Mouse (Mus musculus) neural tube, embryonic 11.5 days (tissue): Measurements from ENCODE around the gene Tnc. TPM values are rescaled to one million over a fixed set of nuclear protein-coding genes. Genes with fewer than 3 reads are reported as not detected.

Experiments used
- ATAC-seq: fragments of 200-750 bp; cut with Nextera tagmentation; 2 replicates; pipeline ENCODE4 v1.8.0; 2017; ENCODE audit warnings: moderate number of reproducible peaks, mild to moderate bottlenecking, moderate TSS enrichment, moderate library complexity; ENCODE audit not compliant: insufficient read depth, low FRiP score, low TSS enrichment
- DNase-seq: peaks from one replicate; pipeline ENCODE4 v3.0.0-alpha.2; 2015; ENCODE audit warnings: low spot score
- H3K27ac ChIP-seq: fragments of 300-500 bp; sonication (generic); 2 replicates; pipeline ENCODE4 v1.5.1; 2014; ENCODE audit warnings: low read depth, mild to moderate bottlenecking, low read length
- H3K27me3 ChIP-seq: fragments of 300-500 bp; sonication (generic); 2 replicates; pipeline ENCODE4 v1.6.1; 2014; ENCODE audit warnings: mild to moderate bottlenecking, low read length, mixed read lengths; ENCODE audit not compliant: control insufficient read depth, insufficient read depth
- H3K36me3 ChIP-seq: fragments of 300-500 bp; sonication (generic); 2 replicates; pipeline ENCODE4 v1.6.1; 2014; ENCODE audit warnings: mild to moderate bottlenecking, low read length, moderate library complexity, mixed read lengths; ENCODE audit not compliant: control insufficient read depth, insufficient read depth
- H3K4me1 ChIP-seq: fragments of 300-500 bp; sonication (generic); 2 replicates; pipeline ENCODE4 v1.6.1; 2014; ENCODE audit warnings: low read length, mixed read lengths; ENCODE audit not compliant: control insufficient read depth, insufficient read depth
- H3K4me2 ChIP-seq: fragments of 300-500 bp; sonication (generic); 2 replicates; pipeline ENCODE4 v1.6.1; 2014; ENCODE audit warnings: low read depth, mild to moderate bottlenecking, moderate library complexity
- H3K4me3 ChIP-seq: fragments of 300-500 bp; sonication (generic); 2 replicates; pipeline ENCODE4 v1.5.1; 2014; ENCODE audit warnings: low read depth, low read length
- H3K9ac ChIP-seq: fragments of 300-500 bp; sonication (generic); 2 replicates; pipeline ENCODE4 v1.6.1; 2014; ENCODE audit warnings: mild to moderate bottlenecking, low read length
- H3K9me3 ChIP-seq: fragments of 300-500 bp; sonication (generic); 2 replicates; pipeline ENCODE4 v1.6.1; 2016; ENCODE audit warnings: low read length; ENCODE audit not compliant: control insufficient read depth
- WGBS: fragments of 180-500 bp; shearing (Covaris S2); extraction: QIAGEN DNeasy Blood & Tissue Kit; methylation state at CpG from one replicate; pipeline ENCODE4 v1.1.7; 2014; 5-methylcytosine and 5-hydroxymethylcytosine counted together
- polyA plus RNA-seq: library from polyadenylated mRNA; unstranded; fragments of >200 nt; fragmentation: Nextera tagmentation; extraction: Ambion mirVana; gene quantifications from 2 replicates; pipeline ENCODE4 v1.2.1, GENCODE M21; 2014

Tnc gene
- polyA plus RNA-seq, 1 experiment from 2014 or later, result 7.2 TPM

GRCm38 (mm10) chr4:64039091-64039490 is 7.7 kb downstream of the Tnc start:
- DNase-seq (no peak), ATAC-seq (no peak)
- Histone ChIP-seq H3K27me3 (no peaks in the 10 kb centered on the region), H3K27ac (no peak overlapping the region), H3K4me1 (no peaks in the 10 kb centered on the region), H3K4me2 (no peak overlapping the region), H3K4me3 (no peak overlapping the region), H3K9ac (no peak overlapping the region), H3K36me3 (no peaks in the 10 kb centered on the region), H3K9me3 (no peaks in the 10 kb centered on the region)
- 89% methylated on average over 2 of the region's 2 CpGs for WGBS

- Histone ChIP-seq H3K4me3 (no peak overlapping the region), H3K9me3 (no peaks in the 10 kb centered on the region), H3K36me3 (no peaks in the 10 kb centered on the region), H3K4me1 (no peaks in the 10 kb centered on the region), H3K27ac (no peak overlapping the region), H3K4me2 (no peak overlapping the region), H3K9ac (no peak overlapping the region), H3K27me3 (no peaks in the 10 kb centered on the region)
- DNase-seq (no peak), ATAC-seq (no peak)
- 84% methylated on average over 2 of the region's 2 CpGs for WGBS
Measured at GRCm38 (mm10) chr4:64037513-64037912, 9.3 kb downstream of the Tnc start.

GRCm38 (mm10) chr4:64034724-64035123 is 12.1 kb downstream of the Tnc start:
- ATAC-seq, result no peak
- Histone ChIP-seq H3K27ac (no peak overlapping the region), H3K4me2 (no peak overlapping the region), H3K4me3 (no peak overlapping the region), H3K27me3 (no peaks in the 10 kb centered on the region), H3K9ac (no peak overlapping the region), H3K36me3 (no peaks in the 10 kb centered on the region), H3K9me3 (no peaks in the 10 kb centered on the region), H3K4me1 (no peaks in the 10 kb centered on the region)
- WGBS, result 86% methylated on average over 1 of the region's 1 CpGs
- no peak for DNase-seq

- WGBS, result 74% methylated on average over 2 of the region's 2 CpGs
- Histone ChIP-seq H3K9me3 (no peaks in the 10 kb centered on the region), H3K4me2 (no peak overlapping the region), H3K4me1 (no peaks in the 10 kb centered on the region), H3K27me3 (no peaks in the 10 kb centered on the region), H3K27ac (no peak overlapping the region), H3K4me3 (no peak overlapping the region), H3K9ac (no peak overlapping the region), H3K36me3 (no peaks in the 10 kb centered on the region)
- DNase-seq (no peak), ATAC-seq (no peak)
Measured at GRCm38 (mm10) chr4:64033191-64033590, 13.6 kb downstream of the Tnc start.

DNA sequence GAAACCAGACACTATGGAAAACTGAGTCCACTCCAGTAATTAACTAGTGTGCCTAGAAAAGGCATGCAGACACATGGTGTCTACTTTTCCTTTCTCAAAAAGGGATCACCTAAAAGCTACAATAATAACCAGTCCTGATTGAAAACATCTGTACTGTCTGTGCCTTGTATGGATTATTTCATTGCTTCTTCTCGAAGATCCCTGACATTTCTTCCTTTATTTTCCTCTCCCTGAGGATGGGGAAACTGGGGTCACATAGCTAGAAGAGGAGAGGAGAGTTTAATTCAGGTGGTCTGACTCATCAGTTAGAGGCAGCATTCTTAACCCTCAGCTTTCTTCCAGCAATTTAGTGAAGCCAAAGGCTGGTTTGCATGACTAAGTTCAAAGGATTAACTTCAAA is 17.3 kb downstream of the Tnc start:
- H3K36me3 ChIP-seq, result no peaks in the 10 kb centered on the region
- DNase-seq (no peak), ATAC-seq (no peak)
- H3K27me3 ChIP-seq, result no peaks in the 10 kb centered on the region
- H3K4me3 ChIP-seq, result no peak overlapping the region
- H3K27ac ChIP-seq, result no peak overlapping the region
- H3K4me1 ChIP-seq, result no peaks in the 10 kb centered on the region
- no peak overlapping the region for H3K9ac ChIP-seq
- 44% methylated on average over 1 of the region's 1 CpGs for WGBS
- no peaks in the 10 kb centered on the region for H3K9me3 ChIP-seq
- no peak overlapping the region for H3K4me2 ChIP-seq

- no peak overlapping the region for H3K9ac ChIP-seq
- ATAC-seq (no peak), DNase-seq (no peak)
- no peaks in the 10 kb centered on the region for H3K36me3 ChIP-seq
- 86% methylated on average over 6 of the region's 6 CpGs for WGBS
- no peak overlapping the region for H3K4me2 ChIP-seq
- no peaks in the 10 kb centered on the region for H3K9me3 ChIP-seq
- no peak overlapping the region for H3K27ac ChIP-seq
- H3K4me1 ChIP-seq, result no peaks in the 10 kb centered on the region
- H3K4me3 ChIP-seq, result no peak overlapping the region
- H3K27me3 ChIP-seq, result no peaks in the 10 kb centered on the region
Measured at GRCm38 (mm10) chr4:64025591-64025990, 21.2 kb downstream of the Tnc start.

DNA sequence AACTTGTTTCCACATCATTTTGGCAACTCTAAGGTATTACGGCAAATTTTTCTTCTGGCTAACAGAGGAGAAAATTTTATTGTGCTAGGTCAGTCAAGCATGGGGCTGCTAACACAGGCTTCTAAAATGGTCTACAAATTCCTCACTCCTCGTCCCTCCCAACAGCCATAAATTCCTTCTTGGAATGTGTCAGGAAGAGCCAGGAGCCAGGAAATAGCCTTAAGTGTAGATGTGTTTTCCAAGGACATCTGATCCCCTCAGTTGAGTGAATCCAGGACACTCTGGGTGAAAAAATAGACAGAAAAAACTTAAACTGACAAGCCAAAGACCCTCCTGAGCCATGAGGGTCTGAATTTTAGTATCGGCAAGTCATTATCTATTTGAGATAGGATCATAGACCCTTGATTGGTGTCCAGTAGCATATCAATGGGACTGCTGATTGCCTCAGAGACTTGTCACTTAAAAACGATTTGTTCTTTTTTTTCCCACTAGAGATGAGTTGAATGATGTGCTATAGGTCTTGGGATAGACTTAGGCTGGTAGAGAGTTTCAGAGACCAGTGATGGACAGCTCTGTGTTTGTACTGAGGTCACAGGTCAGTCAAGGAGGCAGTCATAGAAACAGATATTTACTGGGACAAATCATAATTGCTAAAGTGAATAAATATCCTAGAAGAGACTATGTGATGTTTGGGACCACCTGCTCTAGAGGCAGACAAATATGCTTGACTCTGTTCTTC is 22.6 kb downstream of the Tnc start:
- H3K27me3 ChIP-seq, result no peaks in the 10 kb centered on the region
- H3K4me2 ChIP-seq, result no peak overlapping the region
- no peak overlapping the region for H3K27ac ChIP-seq
- WGBS, result 43% methylated on average over 4 of the region's 4 CpGs
- DNase-seq (no peak), ATAC-seq (no peak)
- no peak overlapping the region for H3K9ac ChIP-seq
- H3K36me3 ChIP-seq, result no peaks in the 10 kb centered on the region
- H3K9me3 ChIP-seq, result no peaks in the 10 kb centered on the region
- no peak overlapping the region for H3K4me3 ChIP-seq
- no peaks in the 10 kb centered on the region for H3K4me1 ChIP-seq

GRCm38 (mm10) chr4:64020930-64021589 is 25.8 kb downstream of the Tnc start:
- Histone ChIP-seq H3K4me1 (no peaks in the 10 kb centered on the region), H3K9ac (no peak overlapping the region), H3K4me3 (no peak overlapping the region), H3K27ac (no peak overlapping the region), H3K9me3 (no peaks in the 10 kb centered on the region), H3K27me3 (no peaks in the 10 kb centered on the region), H3K36me3 (no peaks in the 10 kb centered on the region), H3K4me2 (no peak overlapping the region)
- ATAC-seq, result no peak
- WGBS, result 94% methylated on average over 10 of the region's 10 CpGs
- DNase-seq, result no peak

- ATAC-seq, result no peak
- Histone ChIP-seq H3K9me3 (no peaks in the 10 kb centered on the region), H3K4me2 (no peak overlapping the region), H3K27me3 (no peaks in the 10 kb centered on the region), H3K4me1 (no peaks in the 10 kb centered on the region), H3K36me3 (no peaks in the 10 kb centered on the region), H3K4me3 (no peak overlapping the region), H3K27ac (no peak overlapping the region), H3K9ac (no peak overlapping the region)
- WGBS, result 86% methylated on average over 8 of the region's 8 CpGs
- DNase-seq, result no peak
Measured at GRCm38 (mm10) chr4:64020151-64020550, 26.7 kb downstream of the Tnc start.
